Mouse (Mus musculus): ENCODE results near the gene Map7. TPM values are rescaled to one million over a fixed set of nuclear protein-coding genes. Genes with fewer than 3 reads are reported as not detected.

Gene Map7
- total and polyA plus RNA-seq, 2 experiments from 2014 or later = 6.3 to 14.5 TPM

GRCm38 (mm10) chr10:20160914-20161313 lies 12.6 kb downstream of the Map7 start:
- Histone ChIP-seq H3K27me3 (ENCODE audit: insufficient read depth, low read length) (no peaks in the 10 kb centered on the region), H3K9me3 (ENCODE audit: low read length) (no peaks in the 10 kb centered on the region), H3K27ac (ENCODE audit: low read depth, low read length) (no peak overlapping the region), H3K9ac (no peak overlapping the region), H3K4me3 (ENCODE audit: low read depth, low read length) (no peak overlapping the region), H3K4me2 (ENCODE audit: low read depth) (no peak overlapping the region), H3K36me3 (ENCODE audit: insufficient read depth) (no peaks in the 10 kb centered on the region), H3K4me1 (ENCODE audit: insufficient read depth) (no peaks in the 10 kb centered on the region)
- TF ChIP-seq CTCF (IDR thresholded peaks at IDR 0.05; ENCODE audit: low read depth) = no peak
- WGBS = 69% methylated on average over 8 of the region's 8 CpGs
- no peak for DNase-seq
- ATAC-seq = no peak

DNA sequence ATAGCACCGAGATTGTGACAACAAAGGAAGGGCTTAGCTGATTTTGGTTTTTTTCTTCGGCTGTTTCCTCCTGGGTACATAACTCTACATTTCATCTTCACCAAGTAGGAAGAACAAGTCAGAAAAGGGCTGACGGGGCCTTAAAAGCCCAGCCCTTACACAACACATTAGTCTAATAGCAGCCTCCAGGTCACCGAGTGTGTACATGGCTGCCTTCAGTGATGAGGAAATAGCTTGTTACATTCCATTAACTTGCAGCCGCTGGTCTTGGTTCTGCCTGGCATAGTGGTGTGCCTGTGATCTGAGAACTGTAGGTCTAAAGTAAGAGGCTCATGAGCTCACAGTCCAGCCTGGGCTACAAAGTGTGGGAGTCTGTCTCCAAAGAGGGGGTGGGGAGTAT lies 16.5 kb downstream of the Map7 start:
- Histone ChIP-seq H3K36me3 (ENCODE audit: insufficient read depth) (no peaks in the 10 kb centered on the region), H3K27ac (ENCODE audit: low read depth, low read length) (no peak overlapping the region), H3K9ac (no peak overlapping the region), H3K9me3 (ENCODE audit: low read length) (no peaks in the 10 kb centered on the region), H3K4me3 (ENCODE audit: low read depth, low read length) (no peak overlapping the region), H3K4me2 (ENCODE audit: low read depth) (no peak overlapping the region), H3K27me3 (ENCODE audit: insufficient read depth, low read length) (no peaks in the 10 kb centered on the region), H3K4me1 (ENCODE audit: insufficient read depth) (0 out of 2 replicates have a peak, but pooled peaks cover 2% of the 10 kb centered on the region)
- no peak for ATAC-seq
- WGBS = 91% methylated on average over 5 of the region's 5 CpGs
- TF ChIP-seq CTCF (IDR thresholded peaks at IDR 0.05; ENCODE audit: low read depth) = no peak
- DNase-seq = no peak

GRCm38 (mm10) chr10:20166797-20167196 lies 18.5 kb downstream of the Map7 start:
- no peak for TF ChIP-seq CTCF (IDR thresholded peaks at IDR 0.05; ENCODE audit: low read depth)
- no peaks in the 10 kb centered on the region for H3K9me3 ChIP-seq (ENCODE audit: low read length)
- ATAC-seq (no peak), DNase-seq (no peak)
- H3K4me1 ChIP-seq (ENCODE audit: insufficient read depth) = peaks cover 11% of the 10 kb centered on the region; the same call in 1 of the 2 replicates
- H3K9ac ChIP-seq = no peak overlapping the region
- H3K27ac ChIP-seq (ENCODE audit: low read depth, low read length) = no peak overlapping the region
- 77% methylated on average over 11 of the region's 11 CpGs for WGBS
- no peaks in the 10 kb centered on the region for H3K36me3 ChIP-seq (ENCODE audit: insufficient read depth)
- no peak overlapping the region for H3K4me3 ChIP-seq (ENCODE audit: low read depth, low read length)
- no peaks in the 10 kb centered on the region for H3K27me3 ChIP-seq (ENCODE audit: insufficient read depth, low read length)
- H3K4me2 ChIP-seq (ENCODE audit: low read depth) = no peak overlapping the region

GRCm38 (mm10) chr10:20167467-20167866 lies 19.2 kb downstream of the Map7 start:
- no peak for ATAC-seq
- Histone ChIP-seq H3K4me3 (ENCODE audit: low read depth, low read length) (no peak overlapping the region), H3K27ac (ENCODE audit: low read depth, low read length) (no peak overlapping the region), H3K36me3 (ENCODE audit: insufficient read depth) (no peaks in the 10 kb centered on the region), H3K9ac (no peak overlapping the region), H3K27me3 (ENCODE audit: insufficient read depth, low read length) (no peaks in the 10 kb centered on the region), H3K9me3 (ENCODE audit: low read length) (no peaks in the 10 kb centered on the region), H3K4me1 (ENCODE audit: insufficient read depth) (peaks cover 11% of the 10 kb centered on the region; the same call in 1 of the 2 replicates), H3K4me2 (ENCODE audit: low read depth) (no peak overlapping the region)
- 96% methylated on average over 4 of the region's 4 CpGs for WGBS
- TF ChIP-seq CTCF (IDR thresholded peaks at IDR 0.05; ENCODE audit: low read depth) = no peak
- DNase-seq = no peak

- no peaks in the 10 kb centered on the region for H3K9me3 ChIP-seq (ENCODE audit: low read length)
- peaks cover 11% of the 10 kb centered on the region; the same call in 1 of the 2 replicates for H3K4me1 ChIP-seq (ENCODE audit: insufficient read depth)
- ATAC-seq (no peak), DNase-seq (no peak)
- TF ChIP-seq CTCF (IDR thresholded peaks at IDR 0.05; ENCODE audit: low read depth) = no peak
- 89% methylated on average over 3 of the region's 3 CpGs for WGBS
- no peak overlapping the region for H3K4me3 ChIP-seq (ENCODE audit: low read depth, low read length)
- no peak overlapping the region for H3K4me2 ChIP-seq (ENCODE audit: low read depth)
- no peak overlapping the region for H3K9ac ChIP-seq
- no peak overlapping the region for H3K27ac ChIP-seq (ENCODE audit: low read depth, low read length)
- no peaks in the 10 kb centered on the region for H3K27me3 ChIP-seq (ENCODE audit: insufficient read depth, low read length)
- H3K36me3 ChIP-seq (ENCODE audit: insufficient read depth) = no peaks in the 10 kb centered on the region
Measured at GRCm38 (mm10) chr10:20169182-20169674, 21.0 kb downstream of the Map7 start.

GRCm38 (mm10) chr10:20169927-20170604 lies 21.8 kb downstream of the Map7 start:
- Histone ChIP-seq H3K4me2 (ENCODE audit: low read depth) (peak overlapping the region; percentile 61), H3K36me3 (ENCODE audit: insufficient read depth) (no peaks in the 10 kb centered on the region), H3K4me1 (ENCODE audit: insufficient read depth) (peaks cover 11% of the 10 kb centered on the region; the same call in 1 of the 2 replicates), H3K4me3 (ENCODE audit: low read depth, low read length) (peak overlapping the region; percentile 34), H3K27me3 (ENCODE audit: insufficient read depth, low read length) (no peaks in the 10 kb centered on the region), H3K9ac (peak overlapping the region; percentile 49), H3K27ac (ENCODE audit: low read depth, low read length) (no peak overlapping the region), H3K9me3 (ENCODE audit: low read length) (no peaks in the 10 kb centered on the region)
- no peak for TF ChIP-seq CTCF (IDR thresholded peaks at IDR 0.05; ENCODE audit: low read depth)
- ATAC-seq (peak; percentile 4; the same call in 1 of the 2 replicates), DNase-seq (no peak)
- WGBS = 16% methylated on average over 19 of the region's 19 CpGs

DNA sequence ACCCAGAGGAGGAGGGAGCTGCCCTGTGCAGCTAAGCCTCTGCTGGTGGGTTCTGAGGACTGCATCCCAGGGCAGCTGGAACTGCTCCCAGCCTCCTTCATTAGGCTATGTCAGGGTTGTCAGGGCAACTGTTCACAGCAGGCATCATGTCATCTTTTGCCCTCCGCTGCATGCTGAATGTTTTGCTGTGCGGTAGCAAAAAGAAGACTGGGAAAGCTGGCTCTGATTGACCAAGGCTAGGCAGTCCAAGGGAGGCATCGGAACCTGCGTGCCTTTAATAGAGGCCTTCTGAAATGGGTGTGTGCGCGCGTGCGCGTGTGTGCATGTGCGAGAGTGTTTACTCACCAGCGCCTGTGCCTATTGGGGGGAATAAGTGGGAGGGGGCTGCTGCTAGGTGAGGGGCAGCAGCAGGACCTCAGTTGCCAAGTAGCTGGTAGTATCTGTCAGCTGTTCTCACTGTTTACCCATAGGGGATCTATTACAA lies 22.4 kb downstream of the Map7 start:
- ATAC-seq = peak; percentile 99
- no peaks in the 10 kb centered on the region for H3K9me3 ChIP-seq (ENCODE audit: low read length)
- no peaks in the 10 kb centered on the region for H3K36me3 ChIP-seq (ENCODE audit: insufficient read depth)
- H3K4me2 ChIP-seq (ENCODE audit: low read depth) = peak overlapping the region; percentile 61
- peaks cover 11% of the 10 kb centered on the region; the same call in 1 of the 2 replicates for H3K4me1 ChIP-seq (ENCODE audit: insufficient read depth)
- peak; percentile 97 for TF ChIP-seq CTCF (IDR thresholded peaks at IDR 0.05; ENCODE audit: low read depth)
- WGBS = 10% methylated on average over 11 of the region's 11 CpGs
- no peak overlapping the region for H3K27ac ChIP-seq (ENCODE audit: low read depth, low read length)
- peak overlapping the region; percentile 49 for H3K9ac ChIP-seq
- peak; percentile 89 for DNase-seq
- H3K4me3 ChIP-seq (ENCODE audit: low read depth, low read length) = peak overlapping the region; percentile 34
- H3K27me3 ChIP-seq (ENCODE audit: insufficient read depth, low read length) = no peaks in the 10 kb centered on the region
